Mouse (Mus musculus): ENCODE results near the gene Ttpal.

Gene Ttpal

DNA sequence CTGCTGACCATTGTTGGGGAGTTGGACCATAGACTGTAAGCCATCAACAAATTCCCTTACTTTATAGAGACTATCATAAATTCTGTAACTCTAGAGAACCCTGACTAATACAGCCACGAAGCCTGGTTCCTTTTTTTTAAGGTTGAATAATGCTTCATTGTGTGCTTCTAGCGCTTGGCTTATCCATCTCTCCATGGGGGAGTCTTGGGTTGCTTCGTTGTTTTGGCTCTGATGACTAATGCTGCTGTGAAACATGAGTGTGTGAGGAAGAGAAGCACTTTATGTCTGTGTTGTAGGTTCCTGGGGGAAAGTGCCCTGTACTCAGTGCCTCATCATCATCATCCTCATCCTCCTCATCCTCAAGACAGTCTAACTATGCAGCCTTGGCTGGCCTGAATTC lies 61.8 kb downstream of the Ttpal start:
- DNase-seq, result no peak

DNA sequence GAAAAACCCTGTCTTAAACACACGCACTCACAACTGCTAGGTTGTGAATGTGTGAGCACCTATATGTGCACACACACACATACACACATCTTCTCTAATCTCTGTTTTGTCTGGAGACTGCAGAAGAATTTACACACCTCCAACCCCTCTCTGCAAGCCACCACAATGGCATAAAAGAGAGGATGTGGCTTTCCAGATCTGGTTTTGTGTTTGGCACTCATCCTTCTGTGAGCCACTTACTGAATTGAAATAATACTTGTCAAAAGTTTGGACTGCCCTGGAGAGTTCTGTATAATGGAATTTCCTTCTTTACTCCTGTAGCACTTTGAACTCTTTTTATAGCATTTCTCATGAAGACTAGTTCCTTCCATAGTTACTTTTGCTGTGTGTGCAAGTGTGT lies 64.9 kb downstream of the Ttpal start:
- no peak for DNase-seq

Data from kidney, postnatal 10 days (tissue).